Mouse (Mus musculus) lung, postnatal 0 days (tissue): ENCODE results near the gene Hmx3.

Experiments
- CTCF ChIP-seq: IDR thresholded peaks from 2 replicates; pipeline ENCODE4 v1.5.1; 2016; ENCODE audit warnings: antibody characterized with exemption, mild to moderate bottlenecking
- EP300 ChIP-seq: IDR thresholded peaks from 2 replicates; pipeline ENCODE4 v1.6.1; 2016; ENCODE audit warnings: antibody characterized with exemption, mild to moderate bottlenecking, control low read depth

DNA sequence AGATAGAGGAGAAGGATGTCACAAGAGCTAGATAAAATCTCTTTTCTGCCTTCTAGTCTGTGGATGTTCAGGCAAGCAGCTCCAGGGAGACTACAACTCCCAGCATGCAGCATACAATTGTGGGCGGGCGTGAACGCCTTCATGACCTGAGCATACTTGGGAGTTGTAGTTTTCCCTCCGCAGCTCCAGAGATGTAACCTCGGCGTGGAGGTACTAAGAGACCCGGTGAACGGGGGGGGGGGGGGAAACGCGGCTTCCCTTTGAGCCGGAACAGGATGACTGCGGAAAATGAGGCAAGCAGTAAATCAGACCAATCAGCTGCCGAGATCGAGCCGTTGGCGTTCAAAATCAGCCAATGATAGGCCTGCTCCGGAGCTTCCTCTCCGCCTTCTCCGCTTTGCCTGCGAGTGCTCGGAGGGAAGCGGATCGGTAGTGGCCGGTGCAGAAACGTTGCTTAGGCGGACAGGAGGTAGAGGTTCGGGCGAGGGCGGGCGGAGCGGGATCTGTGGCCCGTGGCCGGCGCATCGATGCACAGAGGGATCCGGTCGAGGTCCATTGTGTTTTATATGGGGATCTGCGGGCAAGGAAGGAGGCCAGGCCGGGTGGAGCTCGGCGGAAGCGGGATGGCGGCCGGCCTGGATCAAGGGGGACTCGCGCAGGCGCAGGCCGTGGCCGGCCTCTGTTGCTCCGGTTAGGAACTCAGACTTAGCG is 17.5 kb downstream of the Hmx3 start, which contains the start of gene Bub3:
- TF ChIP-seq EP300 (no peak), CTCF (no peak)
